Mouse (Mus musculus) liver, adult (tissue): Measurements from ENCODE around the gene Ttll6.

Experiments used
- GATA4 ChIP-seq: IDR thresholded peaks from 2 replicates; pipeline ENCODE4 v1.6.1; 2014; ENCODE audit warnings: mild to moderate bottlenecking, low read length; ENCODE audit not compliant: insufficient replicate concordance

Gene Ttll6

GRCm38 (mm10) chr11:96133239-96133865 is at the start of gene Ttll6:
Gene Ttll6 (plus strand): TSS chr11:96133786.
- TF ChIP-seq GATA4: no peak

DNA sequence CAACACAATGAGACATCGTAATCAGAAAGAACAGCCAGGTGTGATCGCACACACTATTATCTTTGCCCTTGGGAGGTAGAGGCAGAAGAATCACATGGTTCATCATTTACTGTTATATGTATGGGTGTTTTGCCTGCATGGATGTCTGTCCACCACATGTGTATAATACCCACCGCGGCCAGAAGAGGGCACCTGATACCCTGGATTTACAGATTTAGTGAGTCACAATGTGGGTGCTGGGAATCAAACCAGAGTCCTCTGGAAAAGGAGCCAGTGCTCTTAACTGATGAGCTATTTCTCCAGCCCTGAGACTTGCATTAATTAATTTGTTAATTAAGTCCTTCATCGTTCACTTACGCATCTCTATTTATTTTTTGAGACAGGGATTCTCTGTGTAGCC is 45.6 kb upstream of the Ttll6 start:
- no peak for TF ChIP-seq GATA4

DNA sequence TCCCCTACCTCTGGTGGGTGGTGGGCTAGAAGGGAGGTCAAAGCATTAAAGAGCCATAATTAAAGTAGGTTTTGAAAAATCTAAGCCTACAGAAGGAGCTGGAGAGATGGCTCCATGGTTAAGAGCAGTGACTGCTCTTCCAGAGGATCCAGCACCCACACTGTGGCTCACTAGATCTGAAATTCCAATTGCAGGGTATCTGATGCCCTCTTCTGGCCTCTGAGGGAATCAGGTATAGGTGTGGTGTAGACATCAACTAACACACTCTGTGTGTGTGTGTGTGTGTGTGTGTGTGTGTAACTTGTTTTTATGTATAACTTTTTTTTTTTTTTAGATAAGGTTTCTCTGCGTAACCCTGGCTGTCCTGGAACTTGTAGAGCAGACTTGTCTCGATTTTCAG is 42.5 kb upstream of the Ttll6 start:
- no peak for TF ChIP-seq GATA4

GRCm38 (mm10) chr11:96092674-96093291 is 40.8 kb upstream of the Ttll6 start:
- TF ChIP-seq GATA4: no peak

- TF ChIP-seq GATA4: no peak
Observed at GRCm38 (mm10) chr11:96093361-96093760, 40.2 kb upstream of the Ttll6 start.

- no peak for TF ChIP-seq GATA4
Observed at GRCm38 (mm10) chr11:96108376-96108775, 25.2 kb upstream of the Ttll6 start.

GRCm38 (mm10) chr11:96111751-96112150 is 21.8 kb upstream of the Ttll6 start, which contains the start of gene Calcoco2:
Gene Calcoco2 (minus strand): TSS chr11:96111964.
- TF ChIP-seq GATA4: no peak

- no peak for TF ChIP-seq GATA4
Observed at GRCm38 (mm10) chr11:96114077-96114476, 19.5 kb upstream of the Ttll6 start.

GRCm38 (mm10) chr11:96115416-96115815 is 18.2 kb upstream of the Ttll6 start:
- TF ChIP-seq GATA4: no peak

DNA sequence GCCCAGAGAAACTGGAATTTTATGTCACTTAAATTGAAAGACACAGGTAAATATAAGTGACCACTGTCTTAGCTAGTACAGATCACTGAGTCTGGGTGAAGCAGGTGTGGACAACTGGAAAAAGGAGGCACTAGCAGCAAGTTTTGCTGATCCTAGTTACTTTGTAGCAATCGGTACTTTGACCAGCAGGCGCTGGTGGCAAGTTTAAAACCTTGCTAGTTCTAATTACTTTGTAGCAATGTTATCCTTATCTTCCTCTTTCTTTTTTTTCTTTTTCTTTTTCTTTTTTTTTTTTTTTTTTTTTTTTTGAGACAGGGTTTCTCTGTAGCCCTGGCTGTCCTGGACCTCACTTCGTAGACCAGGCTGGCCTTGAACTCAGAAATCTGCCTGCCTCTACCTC is 17.5 kb upstream of the Ttll6 start:
- no peak for TF ChIP-seq GATA4

DNA sequence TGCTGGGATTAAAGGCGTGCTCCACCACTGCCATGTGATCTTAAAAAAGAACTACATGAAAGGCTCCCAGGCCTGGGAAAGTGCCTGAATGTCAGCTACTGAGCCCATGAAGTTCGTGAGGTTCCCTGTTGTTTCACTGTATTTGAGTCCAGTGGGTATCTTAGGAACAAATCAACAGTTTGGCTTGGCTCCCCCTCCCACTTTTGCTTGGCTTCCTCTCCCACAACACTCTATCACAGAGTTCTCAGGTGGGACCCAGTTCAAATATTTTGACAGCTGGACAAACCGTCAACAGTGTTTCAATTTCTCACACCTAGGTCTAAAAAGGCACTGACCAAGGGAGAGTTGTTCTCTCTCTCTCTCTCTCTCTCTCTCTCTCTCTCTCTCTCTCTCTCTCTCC is 14.2 kb upstream of the Ttll6 start:
- TF ChIP-seq GATA4: no peak

DNA sequence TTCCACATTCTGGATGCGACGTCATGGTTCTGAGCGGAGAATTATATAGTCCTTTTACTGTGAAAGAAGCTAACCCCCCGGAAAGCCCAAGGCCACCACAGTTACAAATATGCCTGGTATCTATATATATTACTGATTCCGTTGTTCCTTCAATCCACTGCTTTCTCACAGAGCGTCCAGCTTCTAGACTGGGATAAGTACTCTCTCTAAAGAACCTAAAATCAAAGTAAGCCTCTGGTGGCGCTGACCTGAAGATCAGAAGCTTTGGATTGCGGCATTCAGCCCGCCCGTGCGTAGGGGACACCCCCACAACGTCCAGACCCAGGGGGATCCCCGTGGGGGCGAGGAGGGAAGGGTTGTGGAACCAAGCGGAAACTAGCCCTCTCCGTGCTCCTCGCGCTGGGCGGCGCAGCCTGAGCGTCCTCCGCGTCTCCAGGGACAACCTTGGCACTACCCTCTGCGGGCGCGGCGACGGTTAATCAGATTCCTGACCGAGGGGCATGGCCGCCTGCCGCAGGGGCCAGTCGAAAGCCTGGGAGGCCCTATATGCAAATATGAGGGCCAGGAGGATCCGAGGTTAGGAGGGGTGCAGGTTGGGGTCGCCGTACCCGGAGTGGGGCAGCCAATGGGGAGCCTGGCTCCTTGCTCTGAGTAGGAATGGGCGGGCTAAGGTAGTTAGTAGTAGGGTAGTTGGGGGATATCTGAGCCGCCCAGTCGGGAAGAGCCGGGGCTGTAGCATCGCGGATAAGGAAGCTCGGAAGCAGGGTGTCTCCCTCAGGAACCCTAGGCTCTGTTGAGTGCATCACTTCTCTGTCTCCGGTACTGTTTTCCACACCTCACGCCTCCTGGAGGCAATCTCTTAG is 9.3 kb upstream of the Ttll6 start:
- TF ChIP-seq GATA4: no peak

- TF ChIP-seq GATA4: no peak
Observed at GRCm38 (mm10) chr11:96130606-96131005, 3.0 kb upstream of the Ttll6 start.

- TF ChIP-seq GATA4: no peak
Observed at GRCm38 (mm10) chr11:96135847-96136246, 2.3 kb downstream of the Ttll6 start.

- no peak for TF ChIP-seq GATA4
Observed at GRCm38 (mm10) chr11:96140726-96141175, 7.2 kb downstream of the Ttll6 start.

DNA sequence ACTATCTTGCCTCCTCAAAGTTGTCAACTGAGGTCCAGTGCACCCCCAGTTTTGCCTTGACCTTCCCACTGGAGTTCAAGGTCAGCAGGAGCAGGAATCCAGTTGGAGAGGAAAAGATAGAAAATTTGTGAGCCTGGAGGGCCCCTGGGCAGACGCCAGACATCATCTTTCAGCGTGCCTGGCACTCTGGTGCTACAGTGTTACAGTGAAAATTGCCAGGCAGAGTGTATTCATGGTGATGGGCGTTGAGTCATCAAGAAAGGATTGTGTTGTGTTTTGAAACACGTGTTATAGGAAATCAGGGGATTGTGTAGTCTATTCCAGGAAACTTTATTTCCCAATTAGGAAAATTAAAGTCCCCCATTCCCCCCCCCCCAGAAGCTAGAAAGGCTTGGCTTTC is 10.2 kb downstream of the Ttll6 start:
- TF ChIP-seq GATA4: no peak

DNA sequence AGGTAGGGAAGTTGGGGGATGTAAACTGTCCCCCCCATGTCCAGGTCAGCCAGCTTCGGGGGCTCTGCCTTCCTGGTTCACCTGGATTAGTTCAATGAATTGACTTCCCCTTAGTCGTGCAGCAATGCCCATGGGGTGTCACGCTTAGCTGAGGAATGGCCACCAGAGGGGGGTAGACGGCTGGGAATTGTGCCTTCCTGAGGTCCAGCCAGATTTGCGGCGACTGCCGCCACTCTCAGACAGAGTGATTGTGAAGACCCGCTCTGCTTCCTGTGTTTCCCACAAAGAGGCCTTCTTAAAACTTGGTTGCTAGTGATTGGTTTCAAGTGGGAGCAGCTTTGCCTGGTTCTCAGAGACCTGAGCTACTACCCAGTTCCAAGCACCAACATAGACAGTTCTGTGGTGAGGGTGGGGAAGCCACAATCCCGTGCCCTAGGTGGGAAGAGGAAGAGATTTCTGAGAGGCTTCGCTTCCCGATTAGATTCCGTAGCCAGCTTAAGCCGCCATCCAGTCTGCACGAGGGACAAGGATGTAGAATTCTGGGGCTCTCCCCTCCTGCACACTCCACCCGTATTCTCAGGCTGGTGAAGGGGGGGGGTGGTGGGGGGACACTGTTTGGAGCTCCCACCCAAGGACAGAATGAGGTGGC is 12.2 kb downstream of the Ttll6 start:
- no peak for TF ChIP-seq GATA4
